Mouse (Mus musculus) c-Kit-positive CD71-negative TER-119-negative erythroid progenitor cells, embryonic 14.5 days (primary cell): Measurements from ENCODE around the gene Cib2.
"Not testable (repeated sequence)": the region's sequence is repeated elsewhere in the genome, so short reads cannot be mapped to it uniquely, and the experiment has no call there.

Source experiments
- DNase-seq: peaks from one replicate; pipeline ENCODE4 v3.0.0-alpha.2; 2013; ENCODE audit warnings: low read depth

The Cib2 gene

GRCm38 (mm10) chr9:54559771-54560471, at the start of gene Cib2:
Gene Cib2 (minus strand): TSS chr9:54560218.
- peak; percentile 49 for DNase-seq

GRCm38 (mm10) chr9:54604886-54605285, 44.9 kb upstream of the Cib2 start:
- DNase-seq = peak; percentile 49

GRCm38 (mm10) chr9:54604131-54604654, 44.2 kb upstream of the Cib2 start:
- DNase-seq = no peak

GRCm38 (mm10) chr9:54602916-54603315, 42.9 kb upstream of the Cib2 start:
- no peak for DNase-seq

- no peak for DNase-seq
Measured at GRCm38 (mm10) chr9:54602386-54602785, 42.4 kb upstream of the Cib2 start.

- no peak for DNase-seq
Measured at GRCm38 (mm10) chr9:54596752-54597465, 36.9 kb upstream of the Cib2 start.

GRCm38 (mm10) chr9:54593652-54594051, 33.6 kb upstream of the Cib2 start:
- DNase-seq = not testable (repeated sequence)

- DNase-seq = no peak
Measured at GRCm38 (mm10) chr9:54587863-54588262, 27.8 kb upstream of the Cib2 start.

- DNase-seq = peak; percentile 92
Measured at GRCm38 (mm10) chr9:54586199-54587061, 26.4 kb upstream of the Cib2 start, which contains the start of gene Idh3a. Gene Idh3a (plus strand): TSS chr9:54586334.

- no peak for DNase-seq
Measured at GRCm38 (mm10) chr9:54585839-54586198, 25.8 kb upstream of the Cib2 start.

GRCm38 (mm10) chr9:54584127-54584526, 24.1 kb upstream of the Cib2 start:
- not testable (repeated sequence) for DNase-seq

- no peak for DNase-seq
Measured at GRCm38 (mm10) chr9:54583712-54584111, 23.7 kb upstream of the Cib2 start.

GRCm38 (mm10) chr9:54571130-54571839, 11.3 kb upstream of the Cib2 start:
- DNase-seq = no peak

GRCm38 (mm10) chr9:54568732-54569131, 8.7 kb upstream of the Cib2 start:
- DNase-seq = no peak

- no peak for DNase-seq
Measured at GRCm38 (mm10) chr9:54566958-54567357, 6.9 kb upstream of the Cib2 start.

- DNase-seq = no peak
Measured at GRCm38 (mm10) chr9:54560831-54561601, 998 bp upstream of the Cib2 start.

- DNase-seq = no peak
Measured at GRCm38 (mm10) chr9:54558731-54559130, 1.3 kb downstream of the Cib2 start.

- DNase-seq = no peak
Measured at GRCm38 (mm10) chr9:54555044-54555443, 5.0 kb downstream of the Cib2 start.

GRCm38 (mm10) chr9:54552409-54552808, 7.6 kb downstream of the Cib2 start:
- no peak for DNase-seq

- DNase-seq = no peak
Measured at GRCm38 (mm10) chr9:54549433-54549832, 10.6 kb downstream of the Cib2 start.

- peak; percentile 47 for DNase-seq
Measured at GRCm38 (mm10) chr9:54547536-54547935, 12.5 kb downstream of the Cib2 start.
